Mouse (Mus musculus) adrenal gland, postnatal 36 days (tissue): ENCODE measurements around the gene Rpl12. TPM values are rescaled to one million over a fixed set of nuclear protein-coding genes. Genes with fewer than 3 reads are reported as not detected.
A peak's percentile ranks its signal among the peaks of the same experiment; 100 is the strongest.
"Not testable (repeated sequence)": the region's sequence is repeated elsewhere in the genome, so short reads cannot be mapped to it uniquely, and the experiment has no call there.

ENCODE experiments used
- DNase-seq, 2 experiments: peaks; one replicate each; pipeline ENCODE4 v3.0.0; 2021; ENCODE audit warnings: mixed read lengths in 1 of 2
- total RNA-seq, 2 experiments: library from RNA; stranded (reverse); gene quantifications; 2 replicates each; pipeline ENCODE4 v1.2.3; 2021

The Rpl12 gene
- total RNA-seq, 2 experiments from 2014 or later = 165 to 189 TPM

DNA sequence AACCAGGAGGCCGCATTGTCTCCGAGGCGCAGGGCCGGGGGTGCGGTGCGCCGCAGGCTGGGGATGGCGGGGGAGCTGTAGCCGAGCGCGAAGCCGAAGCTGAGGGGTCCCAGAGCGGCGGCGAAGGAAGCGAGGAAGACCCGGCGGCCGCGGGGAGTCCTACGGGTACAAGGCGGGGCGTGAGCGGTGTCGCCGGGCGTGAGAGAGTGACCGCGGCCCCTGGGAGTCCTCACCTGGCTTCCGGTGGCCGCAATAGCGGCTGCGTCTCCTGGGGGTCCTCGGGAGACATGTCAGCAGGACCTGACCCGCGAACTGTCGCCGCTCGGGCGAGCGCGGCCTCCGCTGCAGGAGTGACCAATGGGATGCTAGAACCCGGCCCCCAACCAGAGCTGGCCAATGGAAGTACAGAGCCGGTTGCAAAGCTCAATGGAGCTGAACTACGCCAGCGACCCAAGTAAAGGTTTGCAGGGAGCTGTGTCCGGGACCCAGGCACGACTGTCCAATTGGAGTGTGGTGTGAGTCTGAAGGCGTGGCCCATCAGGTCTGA is 20.4 kb downstream of the Rpl12 start, which contains the start of gene Slc2a8:
Slc2a8 (minus strand) TSS at position 359 of the 547 bp plus-strand sequence.
- DNase-seq = peak; percentile 94 to 95

- no peak for DNase-seq
These were observed 21.3 kb downstream of the Rpl12 start for GRCm38 (mm10) chr2:32982700-32983099.

GRCm38 (mm10) chr2:32983617-32984016 is 22.3 kb downstream of the Rpl12 start:
- DNase-seq = no peak

GRCm38 (mm10) chr2:32985844-32986243 is 24.5 kb downstream of the Rpl12 start:
- no peak for DNase-seq

DNA sequence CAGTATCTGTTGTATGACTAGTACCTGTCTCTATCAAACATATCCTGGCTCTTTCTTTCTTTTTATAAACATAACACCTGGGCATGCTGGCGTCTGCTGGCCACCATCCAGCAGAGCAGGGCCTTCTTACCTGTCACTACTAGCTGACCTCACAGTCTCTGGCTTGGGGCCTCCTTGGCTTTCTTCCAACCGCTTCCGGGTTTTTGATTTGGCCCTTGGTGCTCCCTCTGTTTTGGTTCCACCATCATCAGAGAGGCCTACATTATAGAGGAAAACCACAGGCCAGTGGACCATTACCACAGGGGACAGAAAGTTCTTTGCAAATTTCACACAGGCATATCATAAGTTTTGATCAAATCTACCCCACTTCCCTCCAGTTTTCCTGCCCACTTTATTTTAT is 28.0 kb downstream of the Rpl12 start:
- no peak for DNase-seq

GRCm38 (mm10) chr2:32990167-32990832 is 28.9 kb downstream of the Rpl12 start:
- DNase-seq = no peak

- DNase-seq = no peak
These were observed 30.8 kb downstream of the Rpl12 start for GRCm38 (mm10) chr2:32992130-32992529.

- no peak for DNase-seq
These were observed 35.7 kb downstream of the Rpl12 start for GRCm38 (mm10) chr2:32997081-32997480.

DNA sequence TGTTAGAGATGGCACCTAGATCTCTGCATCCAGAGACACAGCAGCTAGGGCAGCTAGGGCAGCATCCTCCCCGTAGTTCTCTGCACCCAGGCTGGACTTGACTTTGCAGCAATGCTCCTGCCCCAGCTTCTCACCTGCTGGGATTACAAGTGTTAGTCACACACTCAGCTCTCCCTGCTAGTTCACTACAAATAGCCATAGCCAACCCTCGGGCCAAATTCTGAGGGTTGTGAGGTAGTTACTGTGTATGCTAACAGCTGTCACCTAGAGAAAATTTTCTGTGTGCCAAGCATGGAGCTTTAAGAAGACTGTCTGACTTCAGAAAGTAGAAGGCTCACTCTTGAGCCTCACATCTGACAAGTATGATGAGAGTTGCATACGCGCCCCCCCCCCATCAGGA is 36.4 kb downstream of the Rpl12 start:
- DNase-seq = no peak

GRCm38 (mm10) chr2:32999752-33000151 is 38.4 kb downstream of the Rpl12 start:
- no peak for DNase-seq

- DNase-seq = no peak
These were observed 40.8 kb downstream of the Rpl12 start for GRCm38 (mm10) chr2:33002144-33002543.

- DNase-seq = no peak
These were observed 43.7 kb downstream of the Rpl12 start for GRCm38 (mm10) chr2:33005041-33005440.

- DNase-seq = not testable (repeated sequence)
These were observed 47.7 kb downstream of the Rpl12 start for GRCm38 (mm10) chr2:33009055-33009454.

DNA sequence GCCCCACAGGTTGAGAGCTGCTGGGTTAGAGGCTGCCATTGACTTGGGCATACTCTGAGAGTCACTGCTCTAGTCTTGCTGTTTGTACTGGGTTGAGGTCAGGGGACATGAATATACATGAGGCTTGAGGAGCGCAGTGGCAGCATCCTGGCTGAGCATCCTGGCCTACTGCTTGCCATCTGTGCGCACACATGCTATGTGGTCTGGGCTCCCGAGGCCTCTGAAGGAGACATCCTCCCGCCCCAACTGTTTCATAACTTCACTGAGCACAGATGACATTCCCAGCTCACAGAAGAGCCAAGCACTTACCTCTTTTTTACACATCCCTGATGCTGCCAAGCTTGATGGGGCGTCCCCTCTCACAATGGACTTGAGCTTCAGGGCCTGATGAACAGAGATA is 53.5 kb downstream of the Rpl12 start:
- no peak for DNase-seq

Other genes starting within 250 kb of the Rpl12 start
- gene Cdk9, start 248.5 kb upstream of the Rpl12 start, total RNA-seq = 10 to 100 TPM; 74.7 to 76.3 TPM
- 10 to 100 TPM; 13.0 to 18.9 TPM for gene Sh2d3c, start 240.5 kb upstream of the Rpl12 start, total RNA-seq
- not detected for gene 6330409D20Rik, start 220.5 kb upstream of the Rpl12 start, total RNA-seq
- 10 to 100 TPM; 26.7 to 32.5 TPM for gene Tor2a, start 204.3 kb upstream of the Rpl12 start, total RNA-seq
- gene Ttc16, start 185.9 kb upstream of the Rpl12 start, total RNA-seq = under 1 TPM; 0.10 to 0.20 TPM
- 10 to 100 TPM in 1 of 2 experiments, 1 to 10 TPM in 1; 8.3 to 12.0 TPM for gene Ptrh1, start 185.8 kb upstream of the Rpl12 start, total RNA-seq
- not detected for gene Cfap157, start 177.1 kb upstream of the Rpl12 start, total RNA-seq
- gene Stxbp1, start 114.3 kb upstream of the Rpl12 start, total RNA-seq = 10 to 100 TPM; 21.5 to 30.6 TPM
- 10 to 100 TPM; 15.8 to 32.3 TPM for gene Fam129b, start 85.4 kb upstream of the Rpl12 start, total RNA-seq
- gene Lrsam1, start 55 bp downstream of the Rpl12 start, total RNA-seq = 10 to 100 TPM; 18.4 to 27.1 TPM
- 10 to 100 TPM; 18.8 to 19.4 TPM for gene Slc2a8, start 20.5 kb downstream of the Rpl12 start, total RNA-seq
- 10 to 100 TPM; 11.6 to 15.3 TPM for gene Garnl3, start 170.1 kb downstream of the Rpl12 start, total RNA-seq